In genomic region chr11:69125041-69125851, GRCm38 (mm10) we compare ENCODE assay signal across 8 mouse cellular contexts. TPM values are rescaled to one million over a fixed set of nuclear protein-coding genes. Genes with fewer than 3 reads are reported as not detected.
A peak's percentile ranks its signal among the peaks of the same experiment; 100 is the strongest.
DNase-seq lines count a peak whose midpoint lies in the region; ATAC-seq lines count a peak whose summit lies in the region.

No protein-coding gene starts in this region.

- peak overlapping the region; percentile 40 for H3K9ac ChIP-seq in embryonic facial prominence, embryonic 11.5 days (replicated peaks; ENCODE audit: low read length)
- H3K9ac ChIP-seq in kidney, embryonic 14.5 days (ENCODE audit: low read depth, low read length) = peak overlapping the region; percentile 56; the same call in 1 of the 2 replicates

- no peaks in the 10 kb centered on the region for H3K36me3 ChIP-seq in embryonic facial prominence, embryonic 11.5 days (replicated peaks; ENCODE audit: control insufficient read depth, insufficient read depth, low read depth, low read length)
- no peaks in the 10 kb centered on the region for H3K36me3 ChIP-seq in heart, embryonic 10.5 days
- no peaks in the 10 kb centered on the region for H3K36me3 ChIP-seq in kidney, embryonic 14.5 days (ENCODE audit: control insufficient read depth, insufficient read depth, low read length)
- H3K36me3 ChIP-seq in splenic B cell, adult 2 months (ENCODE audit: control insufficient read depth, insufficient read depth, low read length, poor library complexity, severe bottlenecking) = no peaks in the 10 kb centered on the region

- WGBS in embryonic facial prominence, embryonic 11.5 days = under 1% methylated on average over 24 of the region's 24 CpGs
- under 1% methylated on average over 24 of the region's 24 CpGs for WGBS in heart, embryonic 10.5 days
- under 1% methylated on average over 24 of the region's 24 CpGs for WGBS in kidney, embryonic 14.5 days

- H3K4me2 ChIP-seq in embryonic facial prominence, embryonic 11.5 days (ENCODE audit: low read depth, low read length) = peak overlapping the region; percentile 78
- peak overlapping the region; percentile 77 for H3K4me2 ChIP-seq in kidney, embryonic 14.5 days (replicated peaks; ENCODE audit: low read depth, low read length)

- peak; percentile 39; the same call in 1 of the 2 replicates for ATAC-seq in embryonic facial prominence, embryonic 11.5 days (replicated peaks; ENCODE audit: insufficient number of reproducible peaks, low FRiP score, low TSS enrichment, low read depth)
- peak; percentile 32 for ATAC-seq in kidney, embryonic 14.5 days (ENCODE audit: low FRiP score, low TSS enrichment)
- ATAC-seq in monocyte, adult 5-6 weeks (replicated peaks; ENCODE audit: insufficient number of reproducible peaks, low FRiP score, low TSS enrichment, poor library complexity, severe bottlenecking) = peak; percentile 7

- H3K4me1 ChIP-seq in embryonic facial prominence, embryonic 11.5 days (ENCODE audit: control insufficient read depth, insufficient read depth, low read length) = peaks cover 3% of the 10 kb centered on the region
- peaks cover 44% of the 10 kb centered on the region for H3K4me1 ChIP-seq in heart, embryonic 10.5 days
- H3K4me1 ChIP-seq in kidney, embryonic 14.5 days (ENCODE audit: control insufficient read depth, insufficient read depth, low read length) = peaks cover 18% of the 10 kb centered on the region; the same call in 1 of the 2 replicates

- H3K9me3 ChIP-seq in embryonic facial prominence, embryonic 11.5 days (replicated peaks; ENCODE audit: control insufficient read depth, low read length) = no peaks in the 10 kb centered on the region
- no peaks in the 10 kb centered on the region for H3K9me3 ChIP-seq in heart, embryonic 10.5 days
- no peaks in the 10 kb centered on the region for H3K9me3 ChIP-seq in kidney, embryonic 14.5 days (ENCODE audit: control insufficient read depth, low read length)

- H3K27me3 ChIP-seq in embryonic facial prominence, embryonic 11.5 days (ENCODE audit: control insufficient read depth, insufficient read depth, low read length) = peaks cover 6% of the 10 kb centered on the region; the same call in 1 of the 2 replicates
- H3K27me3 ChIP-seq in heart, embryonic 10.5 days (ENCODE audit: insufficient read depth, poor library complexity, severe bottlenecking) = peaks cover 11% of the 10 kb centered on the region; the same call in 1 of the 2 replicates
- H3K27me3 ChIP-seq in kidney, embryonic 14.5 days (ENCODE audit: control insufficient read depth, insufficient read depth, low read length) = no peaks in the 10 kb centered on the region
- H3K27me3 ChIP-seq in splenic B cell, adult 2 months (ENCODE audit: control insufficient read depth, insufficient read depth, low read length, poor library complexity, severe bottlenecking) = no peaks in the 10 kb centered on the region

- DNase-seq in 3T3-L1 (ENCODE audit: low read depth, low spot score) (peak; percentile 98), liver (peak; percentile 85)
- DNase-seq in adrenal gland, postnatal 10 days = peak; percentile 84
- peak; percentile 97 for DNase-seq in embryonic facial prominence, embryonic 11.5 days (ENCODE audit: low spot score)
- DNase-seq in heart, embryonic 10.5 days (ENCODE audit: low spot score) = peak; percentile 94
- DNase-seq in splenic B cell, adult 2 months (ENCODE audit: low read depth, low spot score) = peak; percentile 93

- H3K27ac ChIP-seq in embryonic facial prominence, embryonic 11.5 days (replicated peaks; ENCODE audit: low read depth, low read length) = 0 out of 2 replicates have a peak overlapping the region, but pooled peaks have one; percentile 14
- peak overlapping the region; percentile 80; the same call in 1 of the 2 replicates for H3K27ac ChIP-seq in heart, embryonic 10.5 days
- H3K27ac ChIP-seq in kidney, embryonic 14.5 days (ENCODE audit: low read depth, low read length) = 0 out of 2 replicates have a peak overlapping the region, but pooled peaks have one; percentile 10

- peak overlapping the region; percentile 53 for H3K4me3 ChIP-seq in embryonic facial prominence, embryonic 11.5 days (ENCODE audit: low read depth, low read length)
- peak overlapping the region; percentile 67 for H3K4me3 ChIP-seq in heart, embryonic 10.5 days
- H3K4me3 ChIP-seq in kidney, embryonic 14.5 days (ENCODE audit: low read length) = peak overlapping the region; percentile 52

RNA-seq across cellular contexts. Expression of gene Aloxe3, which starts 0.5 kb away (rescaled TPM):
- total RNA-seq in adrenal gland, postnatal 10 days (2021) = under 1 TPM; 0.60 to 0.76 TPM
- 0.25 and 0.88 TPM in 2 replicates for polyA plus RNA-seq in embryonic facial prominence, embryonic 11.5 days (2014; fragmentation: Nextera tagmentation; extraction: Ambion mirVana)
- polyA plus RNA-seq in heart, embryonic 10.5 days (2016; fragmentation: Nextera tagmentation; extraction: Ambion mirVana) = 0.16 and 0.25 TPM in 2 replicates
- 0.54 and 1.1 TPM in 2 replicates for polyA plus RNA-seq in kidney, embryonic 14.5 days (2014; fragmentation: Nextera tagmentation; extraction: Ambion mirVana)
- total RNA-seq in monocyte, adult 5-6 weeks (2017) = 0.32 to 0.57 TPM in 2 of 3 replicates, not detected in the other

RNA-seq across cellular contexts. Expression of gene 9130213A22Rik, which starts 2.9 kb away (rescaled TPM):
- under 1 TPM; 0.48 to 0.66 TPM for total RNA-seq in adrenal gland, postnatal 10 days (2021)
- polyA plus RNA-seq in embryonic facial prominence, embryonic 11.5 days (2014; fragmentation: Nextera tagmentation; extraction: Ambion mirVana) = not detected in 2 replicates
- polyA plus RNA-seq in heart, embryonic 10.5 days (2016; fragmentation: Nextera tagmentation; extraction: Ambion mirVana) = 0.16 and 0.17 TPM in 2 replicates
- 0.11 and 0.43 TPM in 2 replicates for polyA plus RNA-seq in kidney, embryonic 14.5 days (2014; fragmentation: Nextera tagmentation; extraction: Ambion mirVana)
- not detected in 3 replicates for total RNA-seq in monocyte, adult 5-6 weeks (2017)

RNA-seq across cellular contexts. Expression of gene Hes7, which starts 5.0 kb away (rescaled TPM):
- under 1 TPM; 0.18 to 0.36 TPM for total RNA-seq in adrenal gland, postnatal 10 days (2021)
- polyA plus RNA-seq in embryonic facial prominence, embryonic 11.5 days (2014; fragmentation: Nextera tagmentation; extraction: Ambion mirVana) = 0.11 TPM in 1 of 2 replicates, not detected in the other
- polyA plus RNA-seq in heart, embryonic 10.5 days (2016; fragmentation: Nextera tagmentation; extraction: Ambion mirVana) = 0.60 and 0.63 TPM in 2 replicates
- 0.23 and 0.41 TPM in 2 replicates for polyA plus RNA-seq in kidney, embryonic 14.5 days (2014; fragmentation: Nextera tagmentation; extraction: Ambion mirVana)
- total RNA-seq in monocyte, adult 5-6 weeks (2017) = 0.49 TPM in 1 of 3 replicates, not detected in the others

RNA-seq across cellular contexts. Expression of gene Per1, which starts 30.2 kb away (rescaled TPM):
- 100 to 1,000 TPM in 1 of 2 experiments, 10 to 100 TPM in 1; 63.1 to 157 TPM for total RNA-seq in adrenal gland, postnatal 10 days (2021)
- 5.5 and 6.5 TPM in 2 replicates for polyA plus RNA-seq in embryonic facial prominence, embryonic 11.5 days (2014; fragmentation: Nextera tagmentation; extraction: Ambion mirVana)
- 8.0 and 8.8 TPM in 2 replicates for polyA plus RNA-seq in heart, embryonic 10.5 days (2016; fragmentation: Nextera tagmentation; extraction: Ambion mirVana)
- 6.1 and 8.9 TPM in 2 replicates for polyA plus RNA-seq in kidney, embryonic 14.5 days (2014; fragmentation: Nextera tagmentation; extraction: Ambion mirVana)
- 44.9 to 89.7 TPM (median 81.1 TPM) in 3 replicates for total RNA-seq in monocyte, adult 5-6 weeks (2017)

RNA-seq across cellular contexts. Expression of gene Alox12b, which starts 31.5 kb away (rescaled TPM):
- total RNA-seq in adrenal gland, postnatal 10 days (2021) = not detected
- polyA plus RNA-seq in embryonic facial prominence, embryonic 11.5 days (2014; fragmentation: Nextera tagmentation; extraction: Ambion mirVana) = 0.20 and 0.27 TPM in 2 replicates
- not detected in 2 replicates for polyA plus RNA-seq in heart, embryonic 10.5 days (2016; fragmentation: Nextera tagmentation; extraction: Ambion mirVana)
- 0.23 and 0.28 TPM in 2 replicates for polyA plus RNA-seq in kidney, embryonic 14.5 days (2014; fragmentation: Nextera tagmentation; extraction: Ambion mirVana)
- not detected in 3 replicates for total RNA-seq in monocyte, adult 5-6 weeks (2017)

Comparison
In these comparisons a context has a peak if more than half of its experiments do, and no peak if none do; other contexts are left out.
1. Peak in every context shown above with its lines: DNase-seq, ATAC-seq, H3K4me3 ChIP-seq and H3K27ac ChIP-seq.
2. H3K27ac ChIP-seq: peak in every context shown above with its lines; median percentile 80 in heart, embryonic 10.5 days; 14 in embryonic facial prominence, embryonic 11.5 days; 10 in kidney, embryonic 14.5 days.